Mouse (Mus musculus) urinary bladder, postnatal 36 days (tissue): Measurements from ENCODE around the gene H2al2a.
A peak's percentile ranks its signal among the peaks of the same experiment; 100 is the strongest.

ENCODE experiments used
- DNase-seq, 2 experiments: peaks; one replicate each; pipeline ENCODE4 v3.0.0; 2022; ENCODE audit warnings: low spot score in 2 of 2, mixed read lengths in 1 of 2

The H2al2a gene

DNA sequence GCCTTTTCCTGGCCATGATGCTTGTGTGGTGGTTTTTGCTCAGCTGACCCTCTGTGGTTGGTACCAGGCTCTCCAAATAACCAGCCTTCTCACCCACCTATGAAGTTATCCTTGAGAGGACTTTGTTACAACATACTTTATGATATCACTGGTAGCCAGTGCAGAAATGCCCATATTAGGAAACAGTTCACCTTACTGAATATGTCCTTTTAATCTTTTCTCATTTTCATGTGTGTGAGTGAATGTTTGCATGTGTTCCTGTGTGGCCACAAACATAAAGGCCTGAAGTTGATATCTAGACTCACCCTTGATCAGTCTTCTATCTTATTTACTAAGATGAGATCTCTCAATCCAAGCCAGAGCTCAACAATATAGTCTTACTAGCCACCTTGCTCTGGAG lies at the start of gene H2al2a:
TSS of gene H2al2a (minus strand) at position 101 of the 400 bp plus-strand sequence.
- no peak for DNase-seq

DNA sequence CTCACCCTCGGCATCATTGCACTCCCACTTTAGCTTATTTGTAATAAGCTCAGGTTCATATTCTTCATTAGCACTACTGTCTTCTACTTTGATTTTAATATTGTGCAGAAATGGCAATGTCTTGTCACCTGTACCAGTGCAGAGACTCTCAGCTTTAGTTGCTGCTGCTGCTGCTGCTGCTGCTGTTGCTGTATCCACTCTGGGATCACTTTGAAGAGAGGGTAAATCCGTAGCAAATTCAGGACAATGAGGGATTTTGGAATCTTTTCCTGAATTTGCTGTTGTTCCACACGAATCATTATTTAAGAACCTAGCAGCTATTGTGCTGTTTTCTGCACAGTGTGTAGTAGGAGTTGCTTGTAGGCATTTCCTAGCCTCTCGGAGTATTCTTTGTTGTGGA lies 49.4 kb upstream of the H2al2a start:
- no peak for DNase-seq

DNA sequence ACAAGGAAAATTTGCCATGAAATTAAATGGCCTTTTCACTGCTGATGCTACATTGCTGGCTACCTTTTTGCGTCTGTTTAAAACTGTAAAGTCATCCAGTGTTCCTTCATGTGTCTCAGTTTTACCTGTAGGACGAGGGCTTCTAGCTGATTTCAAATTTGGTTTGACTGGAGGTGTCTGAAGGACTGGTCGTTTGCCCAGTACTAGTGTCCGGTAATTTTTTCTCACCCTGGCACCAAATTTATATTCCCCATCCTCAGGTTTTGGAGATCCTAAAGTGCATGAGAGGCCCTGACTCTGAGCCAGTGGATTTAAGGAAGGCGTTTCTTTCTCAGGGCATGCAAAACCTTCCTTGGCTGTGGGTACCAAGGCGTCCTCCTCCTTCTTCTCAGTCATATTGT lies 49.0 kb upstream of the H2al2a start:
- no peak for DNase-seq

DNA sequence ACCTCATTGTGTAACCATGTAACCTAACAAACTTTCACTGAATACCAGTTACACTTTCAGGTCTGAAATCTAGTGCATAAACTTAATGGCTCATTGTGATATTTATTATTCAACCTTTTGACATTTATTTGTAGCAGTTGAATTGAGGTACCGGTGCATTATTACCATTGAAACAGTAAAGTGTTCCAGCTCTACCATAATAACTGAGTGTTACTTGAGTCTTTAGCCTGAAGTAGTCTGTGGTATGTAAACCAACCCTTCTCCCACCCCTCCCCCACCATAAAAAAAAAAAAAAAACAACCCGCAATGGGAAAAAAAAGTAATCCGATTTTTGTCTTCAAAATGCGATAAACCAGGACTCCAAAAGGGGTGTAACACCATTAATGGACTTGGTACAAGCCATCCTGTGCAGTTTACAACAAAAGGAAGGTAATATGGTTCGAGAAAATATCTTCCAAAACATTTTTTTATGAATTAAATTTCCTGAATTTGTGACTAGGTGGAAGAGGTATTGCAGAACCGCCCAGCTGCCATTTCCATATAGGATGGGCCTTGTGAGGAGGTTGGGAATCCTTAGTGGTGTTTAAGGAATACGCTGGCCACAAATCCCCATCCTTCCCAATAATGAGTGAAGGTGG lies 48.5 kb upstream of the H2al2a start:
- no peak for DNase-seq

DNA sequence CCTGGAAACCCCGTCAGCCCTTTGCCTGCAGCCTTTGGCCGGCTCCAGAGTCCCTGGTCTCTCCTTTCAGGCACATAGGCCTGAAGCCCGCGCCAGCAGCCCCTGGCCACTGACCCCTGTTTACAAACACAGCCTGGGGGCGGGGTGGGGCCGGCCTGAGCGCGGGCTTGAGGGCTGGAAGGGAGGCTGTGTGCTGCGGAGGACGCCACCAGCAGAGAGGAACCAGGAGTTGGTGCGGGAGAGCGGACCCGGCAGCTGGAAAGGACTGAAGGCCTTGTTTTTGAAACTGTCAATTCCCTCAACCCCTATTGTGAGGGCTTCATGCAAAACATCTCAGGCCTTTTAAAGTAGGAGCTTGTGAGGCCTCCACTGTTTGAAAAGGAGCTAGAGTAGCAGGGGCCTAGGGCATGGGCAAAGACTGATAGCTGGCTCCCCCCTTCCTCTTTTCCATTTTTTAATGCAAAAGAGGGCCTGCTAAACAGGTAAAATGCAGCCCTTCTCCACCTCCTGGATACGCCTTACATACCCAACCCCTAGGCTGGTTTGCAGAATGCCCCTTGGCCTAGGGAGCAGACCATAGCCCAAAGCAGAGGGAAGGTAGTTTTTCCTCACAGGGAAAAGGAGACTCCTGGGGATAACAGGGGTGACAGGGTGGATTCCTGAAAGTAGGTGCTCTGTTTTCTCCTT lies 44.6 kb upstream of the H2al2a start:
- DNase-seq, result no peak

DNA sequence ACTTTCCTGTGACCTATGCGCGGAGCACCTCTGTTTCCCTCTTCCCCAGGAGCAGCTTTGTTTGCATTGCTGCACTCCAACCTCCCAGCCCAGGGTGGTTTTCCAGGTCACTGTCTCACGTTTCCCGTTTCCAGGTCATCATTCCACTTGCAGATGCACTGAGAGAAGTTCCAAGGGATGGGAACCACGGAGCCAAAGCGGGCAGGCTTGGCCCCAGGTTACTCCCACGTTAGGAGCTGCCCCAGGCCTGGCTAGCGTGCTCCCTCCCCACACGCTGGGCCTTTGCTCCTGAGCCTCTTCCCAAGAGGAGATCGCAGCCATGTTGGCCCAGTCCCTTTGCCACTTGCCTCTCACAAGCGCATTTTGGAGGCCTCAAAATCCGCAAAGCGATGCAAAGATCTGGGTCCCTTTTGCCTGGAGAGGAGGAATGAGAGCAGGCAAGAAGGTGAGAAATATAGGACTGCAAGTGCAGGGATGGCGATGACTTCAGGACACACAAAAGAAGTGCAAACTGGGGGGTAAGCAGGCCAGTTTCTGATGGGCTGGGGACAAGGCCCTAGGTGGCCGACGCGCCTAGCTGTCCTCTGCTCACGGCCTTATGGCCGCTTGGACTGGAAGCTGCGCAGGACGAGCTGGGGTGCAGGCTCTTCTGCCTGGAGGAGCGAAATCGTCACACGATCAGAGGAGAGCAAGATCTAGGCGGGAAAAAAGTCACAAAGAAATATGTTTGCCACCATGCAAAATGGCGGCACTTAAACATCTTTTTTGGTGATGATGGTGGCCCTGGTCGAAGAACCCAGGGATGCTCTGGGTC lies 43.8 kb upstream of the H2al2a start:
- no peak for DNase-seq

DNA sequence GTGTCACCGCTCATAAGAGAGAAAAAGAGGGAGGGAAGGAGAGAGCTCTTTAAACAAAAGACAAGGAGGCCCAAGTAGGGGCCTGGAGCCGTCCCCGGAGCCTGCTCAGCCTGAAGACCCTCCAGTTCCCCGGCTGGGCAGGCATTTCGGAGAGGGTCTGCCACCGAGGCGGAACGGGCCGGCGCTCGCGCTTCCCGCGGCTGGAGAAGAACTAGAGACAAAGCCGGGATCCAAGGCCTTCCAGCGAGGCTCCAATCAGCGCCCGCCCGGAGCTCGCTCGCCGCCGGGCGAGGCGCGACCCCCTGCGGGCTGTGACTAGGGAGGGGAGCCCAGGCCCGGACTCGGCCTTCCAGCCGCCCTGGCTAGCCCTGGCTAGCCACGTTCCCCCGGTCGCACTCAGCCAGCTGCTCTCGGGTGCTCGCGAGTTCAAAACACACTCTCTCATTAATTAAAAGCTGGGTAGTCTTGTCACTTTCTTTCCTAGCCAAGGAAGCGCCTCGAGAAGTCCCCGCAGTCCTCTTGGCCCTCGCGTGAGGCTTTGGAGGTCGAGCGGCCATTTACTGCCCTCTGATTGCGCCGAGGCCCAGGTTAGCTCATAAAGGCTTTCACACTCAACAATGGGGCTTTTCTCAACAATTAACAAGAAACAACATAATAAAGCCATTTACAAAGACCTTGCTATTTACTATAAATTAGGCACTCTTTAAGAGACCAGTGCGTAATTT lies 43.0 kb upstream of the H2al2a start:
- no peak for DNase-seq

DNA sequence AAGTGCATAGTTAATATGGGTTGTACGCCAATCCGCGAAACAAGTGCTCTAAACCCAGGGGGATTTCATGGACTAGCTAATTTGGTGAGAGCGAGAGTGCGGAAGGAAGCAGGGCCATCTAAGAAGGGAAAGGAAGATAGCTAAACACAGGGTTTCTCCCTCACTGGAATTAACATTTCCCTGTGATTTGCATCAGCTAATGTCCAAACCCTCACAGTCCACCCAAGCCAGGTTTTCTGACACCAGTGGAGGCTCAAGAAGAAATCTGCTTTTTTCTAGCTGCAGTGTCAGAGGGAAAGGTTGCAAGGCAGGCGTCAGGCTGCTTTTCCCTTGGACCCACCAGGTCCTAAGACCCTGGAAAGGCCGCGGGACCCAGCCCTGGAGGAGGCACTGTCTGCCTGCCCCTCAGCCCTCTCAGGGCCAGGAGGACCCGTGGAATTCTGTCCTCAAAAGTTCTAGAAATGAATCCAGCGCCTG lies 42.2 kb upstream of the H2al2a start:
- DNase-seq, result no peak

DNA sequence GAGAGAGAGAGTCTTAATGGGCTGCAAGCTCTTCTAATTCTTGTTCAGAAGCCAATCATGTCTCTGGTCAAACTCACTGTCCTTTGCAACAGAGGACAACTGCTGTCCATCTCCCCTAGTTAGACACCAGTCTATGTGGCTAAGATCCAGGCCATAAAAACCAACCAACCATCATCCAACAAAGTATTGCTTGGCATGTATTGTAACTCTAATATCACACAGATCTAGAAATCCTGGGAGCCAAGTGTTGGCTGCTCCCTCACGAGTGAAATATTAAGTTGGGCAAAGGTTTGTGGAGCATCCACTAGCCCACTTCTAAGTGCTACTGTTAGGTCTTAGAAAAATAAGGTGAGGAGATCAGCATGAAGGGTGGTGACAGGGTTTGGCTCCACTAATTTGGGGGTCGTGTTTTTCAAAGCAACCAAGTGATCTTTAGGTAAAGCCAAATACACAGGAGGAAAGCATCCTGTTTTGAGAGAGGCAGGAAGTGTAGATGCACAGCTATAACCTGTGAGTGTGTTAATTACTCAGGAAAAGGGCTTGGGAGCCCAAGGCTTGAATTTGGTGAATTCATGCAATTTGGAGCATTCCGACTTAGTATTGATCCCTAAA lies 41.5 kb upstream of the H2al2a start:
- DNase-seq, result no peak

DNA sequence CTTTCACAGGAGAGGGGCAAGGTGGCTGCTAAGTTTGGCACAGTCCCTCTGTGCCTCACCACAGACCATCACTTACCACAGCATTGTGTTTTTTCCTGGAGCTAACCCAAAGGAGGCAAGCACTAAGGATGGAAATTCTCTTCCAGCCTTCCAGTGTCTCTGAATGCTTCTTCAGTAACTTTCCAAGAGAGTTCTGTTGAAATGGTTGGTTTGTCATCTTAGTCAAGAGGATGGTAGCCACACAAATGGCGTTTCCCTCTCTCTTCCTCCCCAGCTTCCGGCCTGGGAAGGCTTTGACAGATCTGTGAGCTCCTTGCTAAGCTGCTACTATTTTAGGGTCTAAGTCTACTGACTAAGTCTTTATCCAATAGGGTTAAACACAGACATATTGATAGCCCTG lies 40.7 kb upstream of the H2al2a start, which contains the start of gene A930004D18Rik:
TSS of gene A930004D18Rik (minus strand) at position 247 of the 400 bp plus-strand sequence.
- DNase-seq, result no peak

DNA sequence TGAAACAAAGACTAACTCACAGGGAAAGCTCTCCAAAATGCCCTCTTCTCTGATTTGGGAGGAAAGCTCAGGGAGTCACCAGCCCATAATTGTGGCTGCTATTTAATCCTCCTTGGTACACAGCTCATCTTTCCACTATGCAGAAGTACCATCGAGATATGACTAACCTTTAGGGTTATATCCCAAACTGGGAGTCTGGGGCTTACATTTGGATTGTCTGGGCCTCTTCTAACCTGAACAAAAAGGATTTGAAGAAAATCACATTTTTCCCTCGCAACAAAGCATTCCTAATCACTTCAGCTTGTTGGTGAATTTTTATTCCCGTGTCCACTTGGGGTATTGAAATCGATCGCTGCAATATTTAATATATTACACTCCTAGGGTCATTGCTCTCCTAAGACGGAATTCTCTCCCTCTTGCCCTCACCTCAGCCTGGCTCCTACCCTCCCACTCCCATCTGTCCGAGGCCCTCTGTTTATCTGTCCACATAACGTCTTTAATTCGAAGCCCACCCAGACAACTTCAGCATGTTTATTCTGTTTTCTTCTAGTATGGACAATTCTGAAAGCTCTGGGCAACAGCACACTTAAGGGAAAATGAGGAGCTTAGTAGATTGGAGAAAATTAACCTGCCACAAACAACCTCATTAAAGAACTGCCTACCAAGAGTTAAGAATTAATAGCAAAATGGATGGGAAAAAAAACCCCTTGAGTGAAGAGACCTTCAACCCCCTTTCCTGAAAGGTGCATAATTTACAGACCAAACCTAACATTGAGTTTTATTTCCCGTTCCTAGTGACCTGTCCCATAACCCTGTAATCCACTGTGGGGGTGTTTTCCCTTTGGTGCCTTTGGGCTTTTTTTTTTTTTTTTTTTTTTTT lies 37.9 kb upstream of the H2al2a start:
- no peak for DNase-seq

DNA sequence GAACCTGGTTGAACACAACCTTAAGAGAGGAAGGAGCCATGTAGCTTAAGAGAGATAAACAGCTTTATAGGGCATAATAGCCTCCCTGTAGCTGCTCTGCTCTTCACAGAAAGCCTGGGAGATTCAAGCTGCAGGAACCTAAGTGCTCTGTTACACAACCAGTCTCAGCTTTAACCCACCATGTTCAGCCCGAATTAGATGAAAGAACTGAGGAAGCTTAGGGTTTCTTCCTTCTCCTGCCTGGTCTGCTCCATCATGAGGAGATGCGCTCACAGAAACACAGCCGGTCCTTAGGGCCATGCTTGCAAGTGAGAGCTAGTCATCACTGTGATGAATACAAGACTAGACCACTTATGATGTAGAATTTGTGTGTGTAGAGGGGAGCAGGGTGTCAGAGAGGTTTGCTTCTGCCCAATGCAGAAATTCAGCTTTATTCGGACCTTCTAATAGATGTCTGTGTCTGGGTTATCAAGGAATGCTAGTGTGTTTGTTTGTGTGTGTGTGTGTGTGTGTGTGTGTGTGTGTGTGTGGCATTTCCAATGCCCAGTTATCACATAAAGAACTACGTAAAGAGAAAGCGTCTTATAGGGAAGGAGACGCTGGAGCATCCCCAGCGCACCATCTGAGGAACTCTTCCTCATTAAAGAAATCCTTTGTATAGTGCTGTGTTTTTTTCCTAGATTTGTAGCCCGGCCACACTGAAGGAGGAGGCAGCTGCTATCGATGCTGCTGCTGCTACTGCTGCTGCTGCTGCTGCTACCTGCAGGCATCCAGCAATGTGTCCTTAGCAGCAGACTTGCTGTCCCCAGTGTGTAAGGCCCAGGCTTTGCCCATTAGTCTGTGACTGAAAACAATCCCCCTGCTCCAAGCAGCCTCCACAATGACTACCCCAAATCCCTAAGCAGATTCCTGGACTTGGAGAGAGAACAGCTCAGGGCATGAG lies 36.7 kb upstream of the H2al2a start:
- DNase-seq, result no peak

DNA sequence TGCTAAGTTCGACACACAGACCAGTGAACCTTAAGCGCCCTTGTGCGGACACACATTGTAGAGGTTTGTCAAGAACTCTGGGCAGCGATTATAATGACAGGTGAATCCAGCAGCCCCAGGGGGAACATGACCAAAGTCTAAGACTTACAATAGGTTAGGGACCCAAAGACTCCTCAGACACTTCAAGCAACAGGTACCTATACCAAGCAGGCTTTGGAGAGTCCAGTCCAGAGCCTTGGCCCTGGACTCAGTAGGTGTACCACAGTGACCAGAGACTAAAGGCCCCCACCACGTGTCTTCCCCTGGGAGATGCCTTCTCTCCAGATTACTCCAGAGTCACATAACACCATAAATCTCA lies 35.8 kb upstream of the H2al2a start:
- DNase-seq, result no peak

DNA sequence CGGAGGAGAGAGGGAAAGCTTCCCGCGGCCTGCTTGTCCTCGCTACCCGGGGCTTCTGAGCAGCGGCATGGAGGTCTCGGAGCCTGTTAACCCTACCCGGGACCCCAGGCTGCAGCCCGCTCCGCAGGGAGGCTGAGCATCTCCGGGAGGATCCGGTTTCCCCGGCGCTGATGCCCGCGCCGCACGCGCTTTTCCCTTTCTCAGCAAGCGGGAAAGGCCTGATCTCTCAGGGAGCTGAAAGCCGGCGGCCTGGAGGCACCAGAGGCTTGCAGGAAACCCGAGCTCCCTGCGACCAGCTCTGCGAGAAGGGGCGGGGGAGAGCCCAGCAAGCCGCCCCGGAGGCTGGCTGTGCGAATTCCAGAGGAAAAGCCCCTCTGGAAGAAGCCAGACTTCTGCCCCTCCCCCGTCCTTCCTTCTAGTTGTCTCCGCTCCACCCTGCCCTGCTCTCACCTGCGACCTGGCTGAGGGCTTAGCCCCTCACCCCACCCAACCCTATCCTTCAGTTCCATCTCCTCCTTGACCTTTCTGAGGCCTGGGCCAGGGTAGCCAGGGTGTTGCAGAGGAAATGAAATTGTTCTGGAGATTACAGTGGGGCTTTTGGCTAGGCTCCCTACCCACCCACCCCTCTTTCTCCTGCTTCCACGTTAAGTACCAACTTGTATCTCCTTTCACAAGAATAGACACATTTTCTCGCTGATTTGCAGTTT lies 35.2 kb upstream of the H2al2a start:
- DNase-seq, result peak in 1 of 2 experiments; percentile 40

DNA sequence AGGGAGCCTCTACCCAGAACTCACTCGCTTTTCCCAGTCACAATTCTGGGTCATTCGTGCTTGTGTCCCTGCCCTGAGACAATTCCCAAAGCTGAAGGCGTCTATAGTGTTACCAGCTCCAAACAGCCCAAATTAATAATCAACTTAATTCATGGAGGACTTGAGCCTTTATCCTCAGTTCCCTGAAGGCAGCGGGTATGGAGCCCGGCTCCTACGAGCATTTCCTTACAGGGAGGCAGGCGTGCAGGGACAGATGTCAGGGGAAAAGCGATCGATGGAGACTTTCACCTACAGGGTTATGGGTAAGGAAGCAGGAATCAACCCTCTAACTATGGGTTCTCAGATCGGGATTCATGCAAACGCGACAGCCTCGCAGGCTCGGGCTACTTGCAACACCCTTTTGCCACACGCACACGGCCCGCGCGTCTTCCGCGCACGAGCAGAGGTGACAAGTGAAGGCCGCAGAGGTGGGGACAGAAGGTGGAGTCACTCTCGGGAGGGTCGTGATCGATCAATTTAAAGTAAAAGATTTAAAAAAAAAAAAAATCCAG lies 34.6 kb upstream of the H2al2a start:
- DNase-seq, result peak in 1 of 2 experiments; percentile 37

DNA sequence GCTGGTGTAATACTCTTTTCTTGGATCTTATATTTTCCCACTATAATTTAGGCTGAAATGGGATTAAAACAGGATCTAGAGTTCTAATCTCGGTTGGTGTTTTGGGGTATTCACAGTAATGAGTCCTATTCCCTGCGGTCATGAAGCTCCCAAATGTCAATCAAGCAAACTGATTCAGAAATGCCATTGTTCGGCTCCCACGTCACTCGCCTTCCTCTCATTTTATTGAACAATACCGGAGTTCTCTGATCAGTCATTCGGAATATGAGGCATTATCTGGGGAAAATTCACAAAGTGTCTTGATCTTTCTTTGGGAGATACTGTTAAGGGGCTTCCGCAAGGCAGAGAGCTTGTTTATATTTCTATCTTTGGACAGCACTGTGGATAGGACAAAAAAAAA lies 33.8 kb upstream of the H2al2a start:
- DNase-seq, result no peak

DNA sequence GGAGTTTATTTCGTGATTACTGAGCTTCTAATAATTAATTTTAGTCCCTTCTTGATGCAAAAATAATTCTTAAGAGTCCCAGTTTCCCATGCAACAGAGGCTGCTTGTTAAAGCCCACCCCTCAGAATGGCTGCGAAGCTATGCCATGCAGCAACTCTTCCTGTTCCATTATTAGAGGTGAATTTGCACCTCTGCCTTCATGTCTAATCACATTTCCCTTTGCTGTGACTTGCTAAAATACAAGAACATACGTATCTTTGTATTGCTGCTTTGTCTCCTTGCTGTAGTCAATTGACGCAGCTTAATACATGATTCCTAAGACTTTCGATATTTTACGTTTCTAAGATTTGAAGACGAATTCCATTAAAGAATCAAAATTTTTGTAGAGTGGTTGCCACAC lies 32.9 kb upstream of the H2al2a start:
- no peak for DNase-seq
